Mouse (Mus musculus) MEL (cell line): ENCODE results near the gene Dync2h1. TPM values are rescaled to one million over a fixed set of nuclear protein-coding genes. Genes with fewer than 3 reads are reported as not detected.
A peak's percentile ranks its signal among the peaks of the same experiment; 100 is the strongest.

ENCODE experiments used
- DNase-seq: peaks from one replicate; pipeline ENCODE4 v3.0.0; 2011; ENCODE audit warnings: low read depth, low spot score
- H3K27ac ChIP-seq: 2 replicates; pipeline ENCODE4 v1.5.1; 2012; ENCODE audit warnings: low read depth, mild to moderate bottlenecking, control low read depth, low read length, moderate library complexity; ENCODE audit not compliant: control insufficient read depth
- H3K27me3 ChIP-seq, 2 experiments: fragments of 150-350 bp in 1 of 2; sonication (generic) in 1 of 2; 2 replicates each; pipeline ENCODE4 v1.6.1; 2012; ENCODE audit warnings: low read length in 2 of 2, mild to moderate bottlenecking in 2 of 2, improper control_type of control experiment in 1 of 2, moderate library complexity in 1 of 2; ENCODE audit not compliant: insufficient read depth in 2 of 2, control insufficient read depth in 1 of 2
- H3K36me3 ChIP-seq, 2 experiments: 2 replicates each; pipeline ENCODE4 v1.6.1; 2012 to 2014; ENCODE audit warnings: low read length in 2 of 2, improper control_type of control experiment in 1 of 2, inconsistent platforms in 1 of 2, mild to moderate bottlenecking in 1 of 2; ENCODE audit not compliant: insufficient read depth in 2 of 2, control insufficient read depth in 1 of 2
- H3K4me1 ChIP-seq, 2 experiments: fragments of 150-350 bp in 1 of 2; sonication (generic) in 1 of 2; 2 replicates each; pipeline ENCODE4 v1.6.1; 2012; ENCODE audit warnings: low read length in 2 of 2, improper control_type of control experiment in 1 of 2, mild to moderate bottlenecking in 1 of 2; ENCODE audit not compliant: insufficient read depth in 2 of 2, control insufficient read depth in 1 of 2
- H3K4me3 ChIP-seq, 2 experiments: fragments of 150-350 bp in 1 of 2; sonication (generic) in 1 of 2; 2 replicates each; pipeline ENCODE4 v1.5.1; 2012; ENCODE audit warnings: low read depth in 2 of 2, low read length in 2 of 2, mild to moderate bottlenecking in 2 of 2, moderate library complexity in 2 of 2, control low read depth in 1 of 2, improper control_type of control experiment in 1 of 2; ENCODE audit not compliant: control insufficient read depth in 1 of 2, insufficient read depth in 1 of 2
- H3K79me2 ChIP-seq: 2 replicates; pipeline ENCODE4 v1.6.1; 2012; ENCODE audit warnings: mild to moderate bottlenecking, low read length, moderate library complexity; ENCODE audit not compliant: control insufficient read depth, poor library complexity, insufficient read depth
- H3K9ac ChIP-seq: 2 replicates; pipeline ENCODE4 v1.6.1; 2012; ENCODE audit warnings: low read depth, mild to moderate bottlenecking, control low read depth, low read length, moderate library complexity; ENCODE audit not compliant: control insufficient read depth, poor library complexity, severe bottlenecking
- H3K9me3 ChIP-seq: fragments of 150-350 bp; sonication (generic); replicated peaks from 2 replicates; pipeline ENCODE4 v1.6.1; 2012; ENCODE audit warnings: mild to moderate bottlenecking, low read length, improper control_type of control experiment, moderate library complexity; ENCODE audit not compliant: insufficient read depth
- CTCF ChIP-seq, 3 experiments: IDR thresholded peaks in 2 of 3; conservative IDR thresholded peaks in 1 of 3; 2 replicates each; pipeline ENCODE4 v1.5.1; 2011 to 2012; ENCODE audit warnings: low read length in 3 of 3, low read depth in 2 of 3, mild to moderate bottlenecking in 2 of 3, improper control_type of control experiment in 1 of 3, inconsistent platforms in 1 of 3, mixed read lengths in 1 of 3, moderate library complexity in 1 of 3; ENCODE audit not compliant: control insufficient read depth in 1 of 3, insufficient read depth in 1 of 3, poor library complexity in 1 of 3, severe bottlenecking in 1 of 3
- E2F4 ChIP-seq: IDR thresholded peaks from 2 replicates; pipeline ENCODE4 v1.6.1; 2011; ENCODE audit warnings: low read depth, low read length, improper control_type of control experiment, borderline replicate concordance
- ELF1 ChIP-seq: IDR thresholded peaks from 2 replicates; pipeline ENCODE4 v1.6.1; 2014; ENCODE audit warnings: low read depth, mild to moderate bottlenecking, inconsistent platforms, low read length, improper control_type of control experiment, moderate library complexity
- EP300 ChIP-seq, 2 experiments: IDR thresholded peaks; 2 replicates each; pipeline ENCODE4 v1.6.1; 2011; ENCODE audit warnings: improper control_type of control experiment in 2 of 2, low read length in 2 of 2, low read depth in 1 of 2, mild to moderate bottlenecking in 1 of 2
- ETS1 ChIP-seq: IDR thresholded peaks from 2 replicates; pipeline ENCODE4 v1.6.1; 2012; ENCODE audit warnings: low read depth, mild to moderate bottlenecking, inconsistent platforms, low read length, improper control_type of control experiment, moderate library complexity
- GATA1 ChIP-seq: IDR thresholded peaks from 2 replicates; pipeline ENCODE4 v1.6.1; 2011; ENCODE audit warnings: low read depth, low read length, improper control_type of control experiment
- HCFC1 ChIP-seq: IDR thresholded peaks from 2 replicates; pipeline ENCODE4 v1.6.1; 2012; ENCODE audit warnings: low read depth, mild to moderate bottlenecking, inconsistent platforms, low read length, improper control_type of control experiment, moderate library complexity
- KAT2A ChIP-seq: conservative IDR thresholded peaks from 2 replicates; pipeline ENCODE4 v1.6.1; 2012; ENCODE audit warnings: low read depth, low read length, improper control_type of control experiment, inconsistent platforms
- MAX ChIP-seq: IDR thresholded peaks from 2 replicates; pipeline ENCODE4 v1.6.1; 2011; ENCODE audit warnings: low read length, improper control_type of control experiment
- MEF2A ChIP-seq: IDR thresholded peaks from 2 replicates; pipeline ENCODE4 v1.6.1; 2014; ENCODE audit warnings: low read depth, mild to moderate bottlenecking, inconsistent platforms, low read length, improper control_type of control experiment; ENCODE audit not compliant: poor library complexity, insufficient replicate concordance, severe bottlenecking; ENCODE audit errors: extremely low read depth
- MXI1 ChIP-seq: IDR thresholded peaks from 2 replicates; pipeline ENCODE4 v1.6.1; 2011; ENCODE audit warnings: mild to moderate bottlenecking, low read depth, low read length, improper control_type of control experiment
- MYB ChIP-seq: IDR thresholded peaks from 2 replicates; pipeline ENCODE4 v1.6.1; 2011; ENCODE audit warnings: mild to moderate bottlenecking, low read depth, low read length, improper control_type of control experiment
- MYC ChIP-seq: IDR thresholded peaks from 2 replicates; pipeline ENCODE4 v1.6.1; 2011; ENCODE audit warnings: low read depth, mild to moderate bottlenecking, low read length, improper control_type of control experiment, moderate library complexity
- NELFE ChIP-seq: IDR thresholded peaks from 2 replicates; pipeline ENCODE4 v1.6.1; 2011; ENCODE audit warnings: low read depth, low read length, improper control_type of control experiment
- NRF1 ChIP-seq: IDR thresholded peaks from 2 replicates; pipeline ENCODE4 v1.6.1; 2014; ENCODE audit warnings: low read depth, mild to moderate bottlenecking, inconsistent platforms, low read length, improper control_type of control experiment, moderate library complexity; ENCODE audit not compliant: poor library complexity, insufficient read depth, severe bottlenecking
- POLR2A ChIP-seq, 2 experiments: IDR thresholded peaks; 2 replicates each; pipeline ENCODE4 v1.6.1; 2011 to 2012; ENCODE audit warnings: low read length in 2 of 2, mild to moderate bottlenecking in 2 of 2, control low read depth in 1 of 2, improper control_type of control experiment in 1 of 2, low read depth in 1 of 2, moderate library complexity in 1 of 2; ENCODE audit not compliant: control insufficient read depth in 1 of 2, insufficient read depth in 1 of 2, poor library complexity in 1 of 2
- POLR2AphosphoS2 ChIP-seq: IDR thresholded peaks from 2 replicates; pipeline ENCODE4 v1.6.1; 2011; ENCODE audit warnings: low read length, improper control_type of control experiment
- POLR2AphosphoS5 ChIP-seq: IDR thresholded peaks from 2 replicates; pipeline ENCODE4 v1.6.1; 2012; ENCODE audit warnings: low read depth, borderline replicate concordance, mild to moderate bottlenecking, inconsistent platforms, low read length, moderate library complexity, mixed read lengths
- RAD21 ChIP-seq: IDR thresholded peaks from 2 replicates; pipeline ENCODE4 v1.6.1; 2011; ENCODE audit warnings: mild to moderate bottlenecking, low read depth, low read length, improper control_type of control experiment
- SIN3A ChIP-seq: IDR thresholded peaks from 2 replicates; pipeline ENCODE4 v1.6.1; 2012; ENCODE audit warnings: low read length, improper control_type of control experiment, inconsistent platforms
- SMC3 ChIP-seq: IDR thresholded peaks from 2 replicates; pipeline ENCODE4 v1.6.1; 2011; ENCODE audit warnings: low read depth, low read length, improper control_type of control experiment
- TAL1 ChIP-seq: IDR thresholded peaks from 2 replicates; pipeline ENCODE4 v1.6.1; 2012; ENCODE audit warnings: mild to moderate bottlenecking, inconsistent platforms, low read length, moderate library complexity, mixed read lengths
- UBTF ChIP-seq: IDR thresholded peaks from 2 replicates; pipeline ENCODE4 v1.6.1; 2012; ENCODE audit warnings: low read depth, mild to moderate bottlenecking, inconsistent platforms, low read length, improper control_type of control experiment, moderate library complexity, borderline replicate concordance; ENCODE audit not compliant: insufficient read depth
- USF2 ChIP-seq, 2 experiments: IDR thresholded peaks; 2 replicates each; pipeline ENCODE4 v1.6.1; 2011 to 2012; ENCODE audit warnings: improper control_type of control experiment in 2 of 2, low read length in 2 of 2, borderline replicate concordance in 1 of 2, inconsistent platforms in 1 of 2, low read depth in 1 of 2, mild to moderate bottlenecking in 1 of 2; ENCODE audit not compliant: insufficient read depth in 1 of 2
- ZC3H11A ChIP-seq: IDR thresholded peaks from 2 replicates; pipeline ENCODE4 v1.6.1; 2012; ENCODE audit warnings: low read depth, mild to moderate bottlenecking, inconsistent platforms, low read length, improper control_type of control experiment
- ZKSCAN1 ChIP-seq: IDR thresholded peaks from 2 replicates; pipeline ENCODE4 v1.6.1; 2012; ENCODE audit warnings: low read depth, mild to moderate bottlenecking, inconsistent platforms, low read length, improper control_type of control experiment, moderate library complexity
- ZMIZ1 ChIP-seq: IDR thresholded peaks from 2 replicates; pipeline ENCODE4 v1.6.1; 2012; ENCODE audit warnings: low read depth, mild to moderate bottlenecking, inconsistent platforms, low read length, improper control_type of control experiment, moderate library complexity
- ZNF384 ChIP-seq: IDR thresholded peaks from 2 replicates; pipeline ENCODE4 v1.6.1; 2012; ENCODE audit warnings: low read depth, mild to moderate bottlenecking, inconsistent platforms, low read length, improper control_type of control experiment
- polyA plus RNA-seq, 2 experiments: library from polyadenylated mRNA; stranded (reverse) in 1 of 2; unstranded in 1 of 2; fragments of >175 nt in 1 of 2; fragments of >200 nt in 1 of 2; gene quantifications; 2 replicates each; pipeline versions ENCODE4 v1.2.1 to v1.2.4; 2012; ENCODE audit warnings: low replicate concordance in 2 of 2, low read depth in 1 of 2; ENCODE audit not compliant: insufficient read length in 2 of 2, insufficient read depth in 1 of 2, missing spikeins in 1 of 2
- total RNA-seq: library from RNA; depleted of rRNA; stranded (reverse); fragments of 300-350 nt; gene quantifications from 2 replicates; pipeline ENCODE4 v1.2.3, GENCODE M21; 2012

Gene Dync2h1
- total and polyA plus RNA-seq, 3 experiments, result 3.2 to 4.5 TPM; not detected in 1

DNA sequence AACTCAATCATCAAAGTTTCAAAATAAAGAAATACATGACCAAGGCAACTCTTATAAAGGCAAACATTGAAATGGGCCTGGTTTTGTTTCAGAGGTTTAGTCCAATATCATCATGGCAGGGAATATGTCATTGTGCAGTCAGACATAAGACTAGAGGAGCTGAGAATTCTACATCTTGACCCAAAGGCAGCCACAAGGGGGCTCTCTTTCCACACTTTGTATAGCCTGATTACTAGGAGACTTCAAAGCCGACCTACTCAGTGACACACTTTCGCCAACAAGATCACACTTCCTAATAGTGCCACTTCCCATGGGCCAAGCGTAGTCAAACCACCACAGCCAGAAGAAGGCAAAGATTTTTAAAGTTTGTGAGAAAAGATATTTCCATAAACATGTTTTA is 133.7 kb downstream of the Dync2h1 start:
- H3K27me3 ChIP-seq, result no peaks in the 10 kb centered on the region
- H3K9ac ChIP-seq, result no peak overlapping the region
- H3K4me1 ChIP-seq, result no peaks in the 10 kb centered on the region
- H3K36me3 ChIP-seq, result no peaks in the 10 kb centered on the region
- no peaks in the 10 kb centered on the region for H3K79me2 ChIP-seq
- no peaks in the 10 kb centered on the region for H3K9me3 ChIP-seq
- no peak overlapping the region for H3K27ac ChIP-seq
- TF ChIP-seq SMC3, result peak; percentile 71
- no peak for TF ChIP-seq MYC
- 0 out of 2 replicates have a peak, but pooled peaks have one; percentile 31 for TF ChIP-seq ZC3H11A
- TF ChIP-seq RAD21, result peak; percentile 75
- TF ChIP-seq CTCF (IDR thresholded peaks at IDR 0.05 in 2 of 3, conservative IDR thresholded peaks at IDR 0.05 in 1 of 3; ENCODE audit: control insufficient read depth in 1 of 3, insufficient read depth in 1 of 3, low read depth in 2 of 3, low read length in 3 of 3, poor library complexity in 1 of 3, severe bottlenecking in 1 of 3), result peak; percentile 51 to 69 (median 55)
- TF ChIP-seq, all 39 proteins: peak for 4
- H3K4me3 ChIP-seq, result no peak overlapping the region
- DNase-seq, result peak; percentile 79

DNA sequence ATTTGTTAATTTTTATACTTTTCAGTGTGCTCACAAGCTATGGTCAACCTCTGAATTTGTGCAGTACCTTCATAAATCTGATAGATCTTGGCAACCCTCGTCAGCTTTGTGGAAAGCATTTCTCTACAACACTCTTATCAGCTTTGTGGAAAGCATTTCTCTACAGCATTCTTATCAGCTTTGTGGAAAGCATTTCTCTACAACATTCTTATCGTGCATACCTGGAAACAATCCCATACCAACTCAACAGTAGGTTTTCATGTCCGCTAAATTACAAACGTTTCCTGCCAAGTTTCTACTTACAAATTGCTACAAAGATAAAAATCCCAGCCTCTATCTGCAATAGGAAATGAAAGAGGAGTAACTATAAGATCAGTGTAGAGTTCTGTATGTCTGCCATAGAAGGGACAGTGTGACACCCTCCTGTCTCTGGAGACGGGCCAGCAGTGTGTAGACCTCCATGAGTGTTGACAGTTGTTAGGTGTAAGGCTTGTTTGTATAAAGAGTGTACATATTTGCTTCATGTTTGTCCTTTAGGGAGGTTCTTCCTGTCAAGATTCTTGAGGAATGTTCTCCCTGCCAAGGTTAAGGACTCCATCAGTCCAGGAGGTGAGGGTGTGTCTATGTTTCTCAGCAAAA is 141.5 kb downstream of the Dync2h1 start:
- peak overlapping the region; percentile 52 for H3K27ac ChIP-seq
- H3K9me3 ChIP-seq, result no peaks in the 10 kb centered on the region
- H3K79me2 ChIP-seq, result no peaks in the 10 kb centered on the region
- peak; percentile 58 for DNase-seq
- peaks cover 0 to 3% of the 10 kb centered on the region in 2 experiments; a peak in 2 of 4 replicates for H3K4me1 ChIP-seq
- H3K4me3 ChIP-seq, result no peak overlapping the region
- H3K27me3 ChIP-seq, result no peaks in the 10 kb centered on the region
- H3K36me3 ChIP-seq, result peaks cover 0 to 10% of the 10 kb centered on the region in 2 experiments; a peak in 2 of 4 replicates
- H3K9ac ChIP-seq, result no peak overlapping the region
- TF ChIP-seq GATA1 (peak; percentile 94), MEF2A (0 out of 2 replicates have a peak, but pooled peaks have one; percentile 39), ZNF384 (no peak), KAT2A (0 out of 2 replicates have a peak, but pooled peaks have one; percentile 27), MYB (no peak), NRF1 (no peak), MXI1 (peak; percentile 71; the same call in 1 of the 2 replicates), MAX (no peak), POLR2AphosphoS5 (no peak), ETS1 (peak; percentile 81), EP300 (IDR thresholded peaks at IDR 0.05; ENCODE audit: low read depth in 1 of 2, low read length in 2 of 2) (peak; percentile 84 to 87), SIN3A (peak; percentile 55), MYC (no peak), NELFE (no peak), POLR2AphosphoS2 (no peak), SMC3 (no peak; the same call in 1 of the 2 replicates), TAL1 (no peak), ZMIZ1 (0 out of 2 replicates have a peak, but pooled peaks have one; percentile 29), ELF1 (0 out of 2 replicates have a peak, but pooled peaks have one; percentile 5), E2F4 (no peak), UBTF (no peak), USF2 (IDR thresholded peaks at IDR 0.05; ENCODE audit: borderline replicate concordance in 1 of 2, insufficient read depth in 1 of 2, low read depth in 1 of 2, low read length in 2 of 2) (no peak), HCFC1 (0 out of 2 replicates have a peak, but pooled peaks have one; percentile 35), POLR2A (IDR thresholded peaks at IDR 0.05; ENCODE audit: control insufficient read depth in 1 of 2, insufficient read depth in 1 of 2, low read depth in 1 of 2, low read length in 2 of 2, poor library complexity in 1 of 2) (no peak), ZC3H11A (no peak), ZKSCAN1 (no peak), CTCF (IDR thresholded peaks at IDR 0.05 in 2 of 3, conservative IDR thresholded peaks at IDR 0.05 in 1 of 3; ENCODE audit: control insufficient read depth in 1 of 3, insufficient read depth in 1 of 3, low read depth in 2 of 3, low read length in 3 of 3, poor library complexity in 1 of 3, severe bottlenecking in 1 of 3) (no peak)
